Mouse (Mus musculus) splenic B cell, adult 2 months (primary cell): Measurements from ENCODE around the gene Ctrl.

Experiments used
- DNase-seq: peaks from one replicate; pipeline ENCODE4 v3.0.0-alpha.2; 2011; ENCODE audit warnings: low read depth, low spot score
- H3K27me3 ChIP-seq: 2 replicates; pipeline ENCODE4 v1.6.1; 2012; ENCODE audit warnings: mild to moderate bottlenecking, low read length, moderate library complexity, mixed read lengths; ENCODE audit not compliant: control insufficient read depth, poor library complexity, insufficient read depth, severe bottlenecking
- H3K36me3 ChIP-seq: 2 replicates; pipeline ENCODE4 v1.6.1; 2012; ENCODE audit warnings: mild to moderate bottlenecking, low read length, moderate library complexity, mixed read lengths; ENCODE audit not compliant: control insufficient read depth, poor library complexity, insufficient read depth, severe bottlenecking

Ctrl gene

DNA sequence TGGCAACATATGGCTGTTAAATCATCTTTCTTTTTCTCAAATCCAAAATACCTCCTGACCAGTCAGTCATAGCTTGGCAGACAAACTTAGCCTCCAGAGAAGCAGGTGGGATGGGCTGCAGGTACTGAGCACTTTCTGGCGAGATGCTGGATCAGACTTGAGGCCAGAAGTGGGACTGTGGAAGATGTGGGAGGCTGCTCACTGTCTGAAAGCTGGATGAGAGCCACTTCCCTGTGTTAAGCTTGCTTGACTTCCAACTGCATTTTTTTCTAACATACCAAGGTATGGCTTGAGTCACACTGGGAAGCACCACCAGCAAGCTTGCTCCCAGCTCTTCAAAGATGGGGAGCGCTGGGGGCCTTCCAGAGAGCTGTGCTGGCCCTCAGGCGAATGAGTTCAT lies 8.5 kb downstream of the Ctrl start:
- DNase-seq = no peak
- Histone ChIP-seq H3K27me3 (no peaks in the 10 kb centered on the region), H3K36me3 (no peaks in the 10 kb centered on the region)

DNA sequence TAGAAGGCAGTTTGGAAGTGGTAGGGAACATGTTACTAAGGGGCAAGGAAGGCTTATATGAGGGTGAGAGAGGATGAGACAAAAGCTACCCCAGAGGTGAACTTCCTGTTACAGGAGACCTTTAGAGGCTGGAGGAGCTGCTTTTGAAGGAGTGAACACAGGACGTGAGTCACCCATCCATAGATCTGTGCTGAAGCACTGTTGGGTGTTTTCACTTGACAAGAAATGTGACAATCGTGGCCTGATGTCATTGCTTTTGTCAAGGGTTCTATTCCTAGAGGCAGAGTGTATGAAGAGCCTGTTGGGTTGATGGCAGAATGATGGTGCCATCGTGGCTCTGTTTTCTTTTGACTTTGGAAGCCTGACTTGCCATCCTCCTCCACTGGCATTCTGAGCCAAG lies 14.3 kb downstream of the Ctrl start:
- no peaks in the 10 kb centered on the region for H3K27me3 ChIP-seq
- peaks cover 2% of the 10 kb centered on the region; the same call in 1 of the 2 replicates for H3K36me3 ChIP-seq
- no peak for DNase-seq

DNA sequence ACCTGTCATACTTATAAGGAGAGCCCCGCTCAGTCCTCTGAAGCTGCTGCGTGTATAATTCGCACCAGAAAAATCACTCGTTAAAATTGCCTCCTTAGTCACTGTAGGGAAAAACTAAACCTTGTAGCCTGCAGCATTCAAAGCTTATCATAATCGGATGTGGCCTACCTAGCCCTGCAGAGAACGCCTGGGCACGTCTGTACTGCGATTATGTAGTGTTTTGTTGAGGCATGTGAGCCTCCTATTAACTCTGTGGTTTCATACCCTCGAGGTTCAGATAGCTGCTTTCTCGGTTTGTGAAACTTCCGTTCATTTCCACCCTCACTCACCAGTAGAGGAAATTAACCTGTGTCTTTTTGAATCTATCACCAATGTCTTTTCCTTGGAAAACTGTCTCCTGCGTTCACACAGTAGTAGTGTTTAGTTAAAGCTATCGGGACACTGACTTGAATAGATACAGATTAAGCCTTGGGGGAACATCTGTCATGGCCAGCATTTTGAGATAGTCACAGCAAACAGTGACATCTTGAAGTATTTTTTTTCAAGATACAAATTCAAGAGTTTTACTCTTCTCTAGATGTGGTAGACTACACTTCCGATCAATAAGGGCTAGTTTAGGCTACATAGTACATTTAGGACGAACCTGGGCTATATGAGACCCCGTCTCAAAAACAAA lies 32.6 kb downstream of the Ctrl start:
- DNase-seq = peak; percentile 43
- no peaks in the 10 kb centered on the region for H3K36me3 ChIP-seq
- H3K27me3 ChIP-seq = no peaks in the 10 kb centered on the region

DNA sequence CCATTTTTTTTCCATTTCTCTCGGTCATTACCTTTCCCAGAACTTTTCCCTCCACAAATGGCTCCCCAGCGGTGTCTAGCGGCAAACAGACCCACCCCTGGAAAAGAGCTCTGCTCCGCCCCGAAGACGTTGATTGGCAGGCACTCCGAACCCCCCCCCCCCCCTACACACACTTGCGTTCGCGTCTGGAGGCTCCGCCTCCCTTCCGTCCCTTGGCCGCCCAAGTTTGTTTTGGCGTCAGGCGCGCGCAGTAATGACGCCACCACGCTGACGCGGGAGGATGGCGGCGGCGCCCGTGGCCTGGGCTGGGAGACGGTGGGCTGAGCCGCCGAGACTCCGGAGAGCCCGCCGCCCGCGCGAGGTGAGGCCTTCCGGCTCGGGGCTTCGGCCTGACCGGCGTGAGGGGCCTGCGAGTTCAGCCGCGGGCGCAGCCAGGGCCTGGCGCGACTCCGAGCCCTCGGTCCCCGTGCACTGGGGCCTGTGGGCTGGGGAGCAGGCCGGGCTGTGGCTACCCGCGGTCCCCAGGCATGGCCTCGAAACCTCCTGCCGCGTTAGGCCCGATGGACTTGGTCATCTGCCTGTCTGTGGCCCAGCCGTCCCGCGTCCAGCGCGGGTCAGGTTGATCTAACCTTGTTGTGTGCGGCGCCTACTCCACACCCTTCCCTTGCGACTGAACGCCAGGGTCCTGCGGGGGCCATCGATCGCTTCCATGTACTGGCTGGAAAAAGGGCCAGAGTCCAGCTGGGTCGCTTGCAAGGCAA lies 33.3 kb downstream of the Ctrl start, which contains the start of gene Pskh1:
Gene Pskh1, plus strand, starts transcription at position 262 of the 761 bp plus-strand sequence.
- peak; percentile 95 for DNase-seq
- H3K36me3 ChIP-seq = no peaks in the 10 kb centered on the region
- no peaks in the 10 kb centered on the region for H3K27me3 ChIP-seq

DNA sequence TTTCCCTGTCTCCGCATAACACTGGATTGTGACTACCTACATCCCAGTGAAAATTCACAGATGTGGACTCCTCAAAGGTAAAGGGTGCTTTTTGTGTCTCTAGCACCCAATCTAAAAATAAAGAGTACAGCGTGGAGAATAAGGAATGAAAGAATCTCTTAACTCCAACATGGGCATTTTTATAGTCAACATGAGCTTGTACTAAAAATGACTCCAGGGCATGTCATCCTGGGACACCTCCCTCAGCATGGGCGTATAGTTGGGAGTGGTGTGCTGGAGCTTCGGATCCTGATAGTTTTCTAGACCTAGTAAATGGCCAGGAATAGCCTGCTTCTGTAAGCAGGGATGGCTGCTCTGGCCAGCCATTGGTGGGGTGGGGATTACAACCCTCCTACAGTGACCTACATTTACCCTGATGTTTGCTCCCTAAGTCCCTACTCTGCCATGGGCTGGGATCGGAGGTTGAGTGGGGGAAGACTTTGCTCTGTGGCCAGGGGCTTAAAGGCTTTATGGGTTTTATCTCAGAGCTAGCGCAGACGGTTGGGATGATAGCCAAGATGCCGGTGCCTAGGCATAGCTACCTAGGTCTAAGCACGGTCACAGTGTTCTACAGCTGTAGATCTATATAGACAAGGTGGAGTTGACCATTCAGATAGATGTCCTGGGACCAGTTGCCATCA lies 35.7 kb downstream of the Ctrl start:
- DNase-seq = no peak
- H3K36me3 ChIP-seq = peaks cover 2% of the 10 kb centered on the region

DNA sequence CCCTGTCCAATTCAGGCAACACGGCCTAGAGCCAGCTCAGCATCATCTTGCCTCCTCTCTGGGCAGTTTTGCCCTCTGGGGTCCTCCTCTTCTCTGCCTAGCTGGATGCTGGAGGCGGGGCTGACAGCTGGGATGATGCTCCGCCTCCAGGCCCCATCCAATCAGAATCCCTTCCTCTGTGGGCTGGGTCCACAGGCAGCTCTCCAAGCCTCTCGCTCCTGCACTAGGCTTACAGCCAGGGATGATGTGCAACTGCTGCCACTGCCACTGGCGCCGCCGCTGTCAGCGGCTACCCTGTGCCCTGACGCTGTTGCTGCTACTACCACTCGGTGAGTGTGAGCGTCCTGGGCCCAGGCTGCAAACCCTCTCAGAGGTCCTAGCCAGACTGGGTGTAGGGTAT lies 40.3 kb downstream of the Ctrl start, which contains the start of gene Nrn1l:
Gene Nrn1l, plus strand, starts transcription at position 229 of the 400 bp plus-strand sequence.
- Histone ChIP-seq H3K36me3 (peaks cover 6% of the 10 kb centered on the region), H3K27me3 (no peaks in the 10 kb centered on the region)
- DNase-seq = no peak

More for the DNA sequence above, 35.7 kb downstream of the Ctrl start:
- no peaks in the 10 kb centered on the region for H3K27me3 ChIP-seq

DNA sequence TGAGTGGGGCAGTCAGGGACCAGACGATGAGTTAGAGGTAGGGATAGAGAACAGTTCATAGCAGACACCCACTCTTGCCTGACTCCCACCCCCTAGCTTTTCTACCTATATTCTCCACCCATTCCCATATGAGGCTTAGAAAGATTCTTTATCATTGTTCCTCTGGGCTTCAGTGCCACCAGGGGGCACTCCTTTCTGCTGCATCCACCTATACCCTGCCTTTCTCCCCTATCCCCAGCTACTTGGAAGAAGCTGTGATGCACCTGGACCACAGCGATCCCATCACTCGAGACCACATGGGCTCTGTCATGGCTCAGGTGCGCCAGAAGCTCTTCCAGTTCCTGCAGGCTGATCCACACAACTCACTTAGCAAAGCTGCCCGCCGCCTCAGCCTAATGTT lies 41.2 kb downstream of the Ctrl start:
- peak; percentile 54 for DNase-seq
- Histone ChIP-seq H3K36me3 (peaks cover 7% of the 10 kb centered on the region), H3K27me3 (no peaks in the 10 kb centered on the region)

DNA sequence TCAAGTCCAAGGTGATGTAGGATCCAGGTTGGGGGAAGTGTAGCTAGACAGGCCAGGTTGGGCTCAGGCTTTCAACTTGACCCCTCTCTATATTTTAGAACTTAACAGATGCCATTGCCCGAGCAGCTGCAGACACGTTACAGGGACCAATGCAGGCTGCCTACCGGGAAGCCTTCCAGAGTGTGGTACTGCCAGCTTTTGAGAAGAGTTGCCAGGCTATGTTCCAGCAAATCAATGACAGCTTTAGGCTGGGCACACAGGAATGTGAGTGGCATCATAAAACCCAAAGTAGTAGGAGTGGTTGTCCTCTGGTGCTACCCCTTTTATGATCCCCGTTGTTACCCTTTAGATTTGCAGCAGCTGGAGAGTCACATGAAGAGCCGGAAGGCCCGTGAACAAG lies 42.8 kb downstream of the Ctrl start:
- no peak for DNase-seq

DNA sequence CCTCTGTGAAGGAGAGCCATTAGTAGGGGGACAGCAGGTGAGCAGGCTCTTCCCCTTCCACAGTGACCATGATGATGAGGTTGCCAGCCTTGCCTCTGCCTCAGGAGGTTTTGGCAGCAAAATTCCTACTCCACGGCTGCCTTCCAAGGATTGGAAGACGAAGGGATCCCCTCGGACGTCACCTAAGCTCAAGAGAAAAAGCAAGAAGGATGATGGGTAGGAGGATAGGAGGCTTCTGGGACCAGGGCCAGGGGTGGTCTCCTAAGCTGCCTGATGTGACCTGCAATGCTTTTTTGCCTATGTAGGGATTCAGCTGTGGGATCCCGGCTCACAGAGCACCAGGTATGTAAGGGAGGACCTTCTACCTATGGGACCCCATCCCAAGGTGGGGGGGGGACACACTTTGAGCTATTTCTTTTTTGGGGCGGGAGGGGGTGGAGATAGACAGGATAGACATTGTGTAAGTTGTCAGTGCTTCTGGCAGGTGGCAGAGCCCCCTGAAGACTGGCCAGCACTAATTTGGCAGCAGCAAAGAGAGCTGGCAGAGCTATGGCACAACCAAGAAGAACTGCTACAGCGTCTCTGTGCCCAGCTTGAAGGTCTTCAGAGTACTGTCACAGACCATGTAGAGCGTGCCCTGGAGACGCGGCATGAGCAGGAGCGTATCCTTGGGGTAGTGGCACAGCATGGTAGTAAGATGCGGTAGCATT lies 43.8 kb downstream of the Ctrl start:
- peaks cover 10% of the 10 kb centered on the region for H3K36me3 ChIP-seq
- DNase-seq = no peak
- H3K27me3 ChIP-seq = no peaks in the 10 kb centered on the region

More for the DNA sequence above, 42.8 kb downstream of the Ctrl start:
- Histone ChIP-seq H3K36me3 (peaks cover 10% of the 10 kb centered on the region), H3K27me3 (no peaks in the 10 kb centered on the region)
